Mouse (Mus musculus) cerebellum, postnatal 25 days (tissue): ENCODE results near the gene C77080.

Experiments used
- DNase-seq, 2 experiments: peaks; one replicate each; pipeline ENCODE4 v3.0.0; 2021; ENCODE audit warnings: mixed read lengths in 2 of 2

C77080 gene

DNA sequence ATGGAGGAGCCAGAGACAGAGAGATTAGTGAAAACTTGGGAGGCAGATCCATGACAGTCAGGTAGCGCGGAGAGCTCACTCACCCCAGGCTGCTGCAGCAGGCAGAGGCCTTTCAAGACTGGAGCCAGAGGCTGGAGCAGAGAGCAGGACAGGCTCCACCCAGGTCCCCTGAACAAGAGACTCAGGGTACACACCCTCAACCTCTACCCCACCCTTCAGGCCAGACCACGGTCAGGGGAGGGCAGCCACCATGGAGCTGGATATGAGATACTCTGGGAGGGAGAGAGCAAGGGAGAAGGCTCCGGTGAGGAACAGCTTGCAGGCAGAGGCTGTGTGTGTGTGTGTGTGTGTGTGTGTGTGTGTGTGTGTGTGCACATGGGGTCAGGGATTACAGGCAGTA is 5.0 kb upstream of the C77080 start:
- no peak for DNase-seq

DNA sequence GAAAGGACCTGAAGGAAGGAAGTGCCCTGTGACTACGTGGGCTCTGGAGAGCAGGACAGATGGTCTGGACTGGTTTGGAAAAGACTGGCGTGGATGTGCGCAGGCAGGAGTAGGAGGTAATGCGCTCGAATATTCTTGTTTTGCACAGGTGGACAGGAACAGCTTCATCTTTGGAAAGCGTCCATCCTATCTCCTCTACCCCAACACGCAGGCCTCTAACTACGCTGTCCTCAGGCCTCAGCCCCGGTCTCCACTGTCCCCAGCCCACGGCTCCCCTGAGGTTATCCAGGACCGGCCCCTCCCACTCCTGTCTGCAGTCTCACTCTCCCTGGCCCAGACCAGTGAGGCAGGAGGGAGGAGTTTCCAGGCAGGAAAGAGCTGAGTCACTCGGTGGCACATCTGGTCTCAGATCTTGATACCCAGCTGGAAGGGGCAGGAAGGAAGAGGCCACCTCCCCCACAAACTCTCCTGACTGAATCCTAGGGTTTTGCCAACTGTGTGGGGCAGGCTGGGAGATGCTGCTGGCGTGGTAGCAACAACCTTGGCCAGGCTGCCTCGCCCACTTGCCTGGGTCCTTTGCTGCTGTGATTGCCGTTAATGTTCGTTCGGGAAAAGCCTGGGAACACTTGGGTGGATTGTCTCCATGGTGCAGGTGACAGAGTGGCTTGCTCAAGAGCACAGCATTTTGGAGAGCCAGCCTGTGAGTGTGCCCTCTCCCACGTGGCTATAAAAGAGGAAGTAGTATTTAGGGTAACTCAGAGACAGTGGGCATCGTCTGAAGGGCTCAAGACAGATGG is 2.2 kb upstream of the C77080 start:
- DNase-seq, result peak; percentile 67 to 76

DNA sequence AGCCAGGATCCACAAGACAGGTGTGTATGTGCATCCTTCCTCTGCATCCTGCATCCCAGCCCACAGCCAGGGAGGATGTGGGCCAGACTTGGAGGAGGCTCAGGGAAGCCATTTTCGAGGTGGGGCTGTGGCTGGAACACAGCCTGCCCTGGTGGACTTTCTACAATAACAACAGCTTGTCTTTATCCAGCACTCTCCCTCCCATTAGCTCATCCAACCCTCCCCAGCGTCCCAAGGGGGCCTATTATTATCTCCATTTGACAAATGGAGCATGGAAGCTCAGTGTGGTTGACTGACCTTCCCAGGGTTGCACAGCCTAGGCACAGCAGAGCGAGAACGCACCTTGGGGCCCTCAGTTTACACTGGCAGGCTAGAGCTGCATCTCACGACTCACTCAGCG is 526 bp downstream of the C77080 start:
- DNase-seq, result no peak

DNA sequence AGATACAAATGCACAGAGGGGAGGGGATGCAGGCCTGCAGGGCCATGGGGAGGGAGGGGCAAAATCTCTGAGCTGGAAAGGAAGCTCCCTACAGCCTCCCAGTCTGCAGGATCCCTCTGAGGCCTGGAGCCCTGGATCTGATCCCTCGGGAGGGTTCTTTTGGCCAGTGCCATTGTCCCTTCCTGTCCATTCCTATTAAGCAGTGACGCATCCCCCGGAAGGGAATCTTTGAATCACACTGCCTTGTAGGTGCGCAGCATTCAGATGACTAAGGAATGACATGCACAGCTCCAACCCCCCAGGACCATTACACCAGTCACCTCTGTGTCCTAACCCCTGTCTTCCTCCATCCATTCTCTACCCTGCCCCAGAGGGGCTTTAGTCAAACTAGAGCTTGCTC is 2.1 kb downstream of the C77080 start:
- DNase-seq, result no peak

DNA sequence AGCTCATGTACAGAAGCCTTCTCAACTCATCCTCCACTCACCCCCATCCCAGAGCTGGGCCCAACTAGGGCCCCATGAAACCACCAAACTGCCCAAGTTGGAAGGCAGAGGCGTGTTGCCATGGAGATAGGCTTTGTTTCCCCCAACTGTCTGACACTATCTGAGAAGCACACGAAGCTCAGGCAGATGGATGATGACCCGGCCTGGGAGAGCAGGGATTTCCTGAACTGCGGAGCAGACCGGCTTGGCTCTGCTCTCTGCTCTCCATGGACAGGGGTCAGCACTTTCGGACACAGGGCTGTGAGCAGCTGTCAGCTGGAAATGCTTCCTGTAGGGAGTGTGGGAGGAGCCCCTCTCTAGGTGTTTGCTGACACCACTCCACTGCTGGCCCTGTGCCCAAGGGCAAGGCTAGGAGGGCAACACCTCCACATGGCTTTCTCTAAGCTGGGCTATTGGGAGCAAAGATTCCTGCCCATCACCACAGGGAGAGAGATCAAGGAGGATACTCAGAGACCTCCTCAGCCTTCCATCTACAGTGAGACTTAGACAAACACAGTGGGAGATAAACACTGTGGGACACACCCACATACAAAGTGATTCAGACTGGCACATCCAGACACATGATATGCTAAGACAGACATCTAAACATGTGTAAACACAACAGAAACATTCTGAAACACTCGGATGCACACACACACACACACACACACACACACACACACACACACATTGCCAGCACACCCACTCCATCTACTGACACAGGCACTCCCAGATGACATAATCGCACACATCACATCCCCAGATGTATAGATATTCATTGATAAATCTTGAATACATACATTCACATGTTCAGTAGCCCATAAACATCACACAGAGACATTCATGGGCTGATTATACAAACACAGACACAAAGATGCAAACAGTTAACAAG is 4.5 kb downstream of the C77080 start:
- no peak for DNase-seq

DNA sequence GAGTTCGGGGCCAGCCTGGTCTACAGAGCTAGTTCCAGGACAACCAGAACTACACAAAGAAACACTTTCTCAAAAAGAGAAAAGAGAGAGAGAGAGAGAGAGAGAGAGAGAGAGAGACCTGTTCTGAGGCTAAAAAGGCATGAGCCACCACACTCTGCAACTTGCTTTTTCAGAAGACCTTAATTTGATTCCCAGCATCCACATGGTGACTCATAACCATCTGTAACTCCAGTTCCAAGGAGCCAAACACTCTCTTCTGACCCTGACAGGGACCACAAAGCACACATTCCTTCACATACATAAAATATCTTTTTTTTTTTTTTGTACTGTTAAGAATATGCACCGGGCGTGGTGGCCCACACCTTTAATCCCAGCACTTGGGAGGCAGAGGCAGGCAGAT is 6.6 kb downstream of the C77080 start:
- no peak for DNase-seq

DNA sequence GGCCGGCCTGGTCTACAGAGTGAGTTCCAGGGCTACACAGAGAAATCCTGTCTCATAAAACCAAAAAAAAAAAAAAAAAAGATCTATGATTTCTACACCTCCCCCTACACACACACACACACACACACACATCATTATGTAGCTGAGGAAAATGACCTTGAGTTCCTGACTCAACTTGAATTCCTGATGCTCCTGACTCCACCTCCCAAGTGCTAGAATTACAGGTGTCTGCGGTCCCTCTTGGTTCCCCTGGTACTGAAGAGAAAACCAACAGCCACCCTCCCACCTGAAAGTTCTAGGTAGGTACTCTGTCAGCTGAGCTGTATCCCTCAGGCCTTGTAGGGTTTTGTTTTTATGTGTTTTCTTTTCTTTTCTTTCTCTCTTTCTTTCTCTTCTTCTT is 8.7 kb downstream of the C77080 start:
- DNase-seq, result no peak

DNA sequence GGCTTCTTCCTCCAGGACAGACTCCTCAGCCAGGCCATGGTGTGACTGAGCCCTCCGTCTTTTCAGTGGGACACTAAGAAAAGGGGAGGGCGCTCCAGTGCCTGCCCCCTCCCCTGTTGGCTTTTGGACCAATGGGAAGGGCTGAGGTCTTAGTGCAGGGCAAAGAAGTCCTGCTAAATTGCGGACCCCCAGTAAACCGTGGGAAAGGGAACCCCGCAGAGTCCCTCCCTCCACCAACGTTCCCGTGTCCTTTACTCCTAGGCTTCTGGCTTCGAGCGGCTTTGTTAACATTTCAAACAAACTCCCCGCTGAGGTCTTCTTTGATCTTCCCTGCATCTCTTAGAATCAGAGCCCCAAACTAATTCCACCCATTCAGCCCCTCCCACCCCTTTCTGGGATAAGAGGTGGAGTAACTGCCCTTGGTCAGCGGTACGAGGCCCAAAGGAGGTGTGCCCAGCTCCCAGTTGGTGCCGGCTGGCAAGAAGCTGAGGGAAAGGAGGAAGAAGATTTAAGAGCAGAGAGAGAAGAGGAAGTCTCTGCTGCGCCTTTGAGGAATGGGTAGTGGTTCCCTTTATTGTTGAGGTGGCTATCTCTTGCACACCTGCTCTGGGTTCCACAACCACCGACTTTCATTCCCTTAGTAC is 9.6 kb downstream of the C77080 start:
- DNase-seq, result no peak

DNA sequence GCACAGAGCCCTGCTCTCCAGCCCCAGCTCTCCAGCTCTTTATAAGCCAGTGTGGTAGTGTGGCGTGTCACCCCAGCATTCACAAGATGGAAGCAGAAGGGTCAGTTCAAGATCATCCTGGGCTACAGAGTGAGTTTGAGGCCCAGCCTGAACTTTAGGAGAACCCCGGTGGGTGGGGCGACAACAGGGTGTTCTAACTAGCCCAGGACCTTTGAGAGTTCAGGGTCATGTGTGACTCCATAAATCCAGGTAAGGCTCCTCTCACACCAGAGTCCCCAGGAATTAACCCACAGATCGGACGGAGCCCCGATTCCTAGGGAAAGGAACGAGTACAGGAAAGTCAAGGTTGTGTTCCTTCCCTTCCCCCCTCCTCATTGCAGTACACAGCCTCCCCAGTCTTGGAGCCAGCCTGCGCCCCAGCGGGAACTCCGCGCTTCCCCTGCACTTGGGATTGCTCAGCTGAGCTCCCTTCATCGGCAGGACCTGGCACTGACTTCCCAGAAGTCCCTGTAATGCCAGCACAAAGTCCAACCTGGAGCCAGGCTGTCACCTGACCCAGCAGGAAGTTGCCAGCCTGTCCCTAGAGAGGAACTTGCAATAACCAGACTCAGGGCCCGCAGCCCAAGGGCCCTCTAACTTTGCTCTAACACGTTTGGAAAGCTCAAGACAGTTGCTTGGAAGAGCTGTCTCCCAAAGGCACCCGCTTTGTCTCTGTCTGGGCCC is 10.3 kb downstream of the C77080 start:
- DNase-seq, result peak; percentile 67 to 76

DNA sequence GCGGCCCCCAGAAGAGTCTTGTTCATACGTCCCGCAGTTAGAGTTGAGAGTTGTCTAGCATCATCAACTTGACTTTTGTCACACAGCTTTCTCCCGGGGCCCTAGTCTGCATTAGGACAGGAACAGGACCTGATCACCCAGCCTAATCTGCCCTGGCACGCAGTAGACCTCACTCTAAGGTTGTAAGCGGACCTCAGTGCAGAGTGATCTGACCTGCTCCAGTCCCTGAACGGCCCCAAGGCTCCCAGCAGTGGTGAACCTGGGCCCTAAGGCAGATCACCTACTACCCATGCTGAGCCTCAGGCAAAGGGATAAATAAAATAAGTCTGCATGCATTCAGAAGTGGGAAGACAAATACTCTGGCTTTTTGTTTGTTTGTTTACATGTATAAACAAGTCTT is 11.9 kb downstream of the C77080 start:
- DNase-seq, result no peak

DNA sequence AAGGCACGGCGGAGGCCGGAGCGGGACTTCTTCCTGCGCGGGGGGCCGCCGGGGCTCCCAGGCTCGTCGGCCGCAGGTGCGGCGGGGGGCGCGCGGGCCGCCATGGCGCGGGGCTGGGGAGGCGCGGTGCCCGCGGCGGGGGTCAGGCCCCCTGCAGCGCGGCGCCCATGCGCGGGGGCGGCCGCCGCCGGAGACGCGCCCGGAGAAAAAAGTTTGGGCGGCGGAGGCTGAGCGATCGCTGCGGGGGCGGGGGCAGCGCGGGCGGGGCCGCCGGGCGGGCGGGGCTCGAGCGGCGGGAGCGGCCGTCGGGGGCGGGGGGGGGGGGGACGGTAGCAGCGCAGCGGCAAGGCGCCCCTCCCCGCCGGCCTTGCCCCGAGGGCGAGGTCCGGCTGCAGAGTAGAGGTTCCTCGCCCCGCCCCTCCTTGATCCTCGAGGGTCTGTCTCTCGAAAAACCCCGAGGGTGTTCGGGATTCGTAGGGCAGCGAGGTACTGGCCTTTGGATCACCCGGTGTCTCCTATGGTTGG is 12.9 kb downstream of the C77080 start:
- DNase-seq, result no peak

DNA sequence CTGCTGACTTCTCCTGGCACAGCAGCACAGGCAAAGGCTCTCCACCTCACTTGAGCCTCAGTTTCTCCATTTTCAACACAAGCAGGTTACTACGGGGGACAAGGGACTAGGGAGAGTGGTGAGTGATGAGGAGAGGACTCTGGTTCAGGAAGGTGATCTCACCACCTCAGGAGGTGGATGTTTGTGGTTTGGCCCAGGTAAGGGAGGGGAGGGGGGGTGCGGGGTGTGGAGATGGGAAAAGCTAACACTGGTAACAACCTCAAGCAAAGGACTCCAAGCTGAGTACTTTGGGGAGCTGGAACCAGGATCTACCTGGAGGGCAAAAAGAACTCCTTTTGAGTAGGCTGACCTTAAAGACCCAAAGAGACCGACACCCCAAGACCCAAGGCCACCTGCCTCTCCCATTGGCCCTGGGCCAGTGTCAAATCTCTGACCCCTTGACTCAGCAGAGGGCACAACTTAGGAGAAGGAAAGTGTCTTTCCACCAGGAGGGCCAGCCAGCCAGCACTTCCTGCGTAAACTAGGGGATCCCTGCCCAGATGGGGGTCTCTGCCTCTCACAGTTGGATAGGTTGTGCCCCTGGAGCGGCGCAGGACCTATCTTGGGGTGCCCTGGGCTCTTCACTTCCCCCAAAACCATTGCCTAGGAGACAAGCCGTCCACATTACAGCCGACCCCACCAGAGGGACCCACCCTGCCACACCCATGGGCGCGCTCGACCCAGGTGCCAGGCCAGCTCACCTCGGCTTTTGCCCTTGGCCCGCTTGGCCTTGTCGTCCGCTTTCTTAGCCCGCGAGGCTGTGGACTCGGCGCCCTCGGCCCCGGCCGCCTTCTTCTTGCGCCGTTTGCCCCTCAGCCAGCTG is 13.6 kb downstream of the C77080 start:
- DNase-seq, result peak in 1 of 2 experiments; percentile 43

DNA sequence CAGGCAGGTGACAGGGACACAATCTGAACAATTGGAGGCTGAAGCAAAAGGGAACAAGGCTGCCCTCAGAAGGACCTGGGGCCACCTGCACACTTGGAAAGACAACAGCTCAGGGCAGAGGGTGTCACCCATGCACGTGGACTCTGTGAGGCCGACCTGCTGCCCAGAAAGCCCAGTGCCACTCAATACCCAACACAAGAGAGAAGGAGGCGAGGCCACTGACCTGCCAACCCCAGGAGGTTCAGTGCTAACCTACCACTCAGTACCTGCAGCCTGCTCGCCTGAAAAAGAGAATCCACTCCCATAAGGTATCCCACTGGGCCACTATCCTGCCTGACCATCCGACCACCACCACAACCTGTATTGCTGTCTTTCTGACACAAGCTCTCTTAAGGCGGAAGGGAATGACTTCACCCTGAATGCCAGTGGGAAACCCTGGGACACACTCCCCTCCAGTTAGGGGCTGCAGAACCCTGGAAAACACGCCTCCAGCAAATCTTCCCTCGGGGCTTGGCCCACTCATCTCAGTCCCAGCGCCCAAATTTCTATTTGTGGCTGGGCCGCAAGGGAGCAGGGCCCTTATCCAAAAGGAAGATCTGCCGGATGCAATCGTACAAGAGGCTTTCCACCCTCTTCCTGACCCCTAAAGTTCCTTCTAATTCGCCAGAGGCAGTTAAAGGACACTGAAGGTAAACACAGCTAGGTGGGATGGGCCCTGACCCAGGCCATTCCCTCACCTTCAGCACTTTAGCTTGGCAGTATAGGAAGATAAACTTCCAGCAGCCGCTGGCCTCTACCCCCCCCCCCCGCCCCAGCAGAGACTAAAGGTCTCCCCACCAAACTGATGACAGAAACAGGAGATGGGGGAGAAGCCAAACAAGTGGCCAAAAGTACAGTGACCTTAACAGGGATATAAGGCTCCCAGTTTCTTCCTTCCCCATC is 14.6 kb downstream of the C77080 start:
- DNase-seq, result no peak

DNA sequence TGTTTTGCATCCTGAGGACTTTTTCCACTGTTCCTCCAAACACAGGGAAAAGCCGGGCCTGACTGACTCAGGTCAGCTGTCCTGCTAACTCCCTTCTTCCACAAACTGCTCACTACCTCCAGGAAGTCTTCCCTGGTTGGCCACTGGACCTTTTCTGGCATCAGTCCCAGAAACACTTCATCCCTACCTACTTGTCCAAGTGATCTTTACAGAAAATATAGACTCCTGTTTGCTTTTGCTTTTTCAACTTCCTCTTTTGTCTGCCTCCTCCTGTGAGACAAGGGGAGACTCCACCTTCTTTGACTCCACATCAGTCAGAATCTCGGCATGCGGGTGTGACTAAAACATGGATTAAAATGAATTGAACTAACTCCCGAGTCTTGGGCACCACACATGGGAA is 16.4 kb downstream of the C77080 start:
- DNase-seq, result no peak

DNA sequence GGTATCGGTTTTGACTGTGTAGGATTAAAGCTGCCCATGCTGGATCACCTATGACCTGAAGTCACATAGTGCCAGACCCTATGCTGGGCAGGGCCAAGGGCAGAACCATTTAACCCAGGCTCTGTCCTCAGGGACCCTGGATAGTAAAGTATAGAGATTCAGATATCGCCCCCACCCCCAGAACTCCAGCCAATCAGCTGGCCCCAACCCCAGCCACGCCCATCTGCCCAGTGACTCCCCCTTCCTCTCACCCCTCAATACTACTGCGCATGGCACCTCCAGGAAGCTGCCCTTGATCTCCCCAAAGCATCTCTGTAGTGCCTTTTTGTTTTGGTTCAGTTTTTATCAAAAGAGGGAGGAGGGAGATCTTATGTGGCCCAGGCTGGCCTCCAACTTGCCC is 18.4 kb downstream of the C77080 start:
- no peak for DNase-seq

DNA sequence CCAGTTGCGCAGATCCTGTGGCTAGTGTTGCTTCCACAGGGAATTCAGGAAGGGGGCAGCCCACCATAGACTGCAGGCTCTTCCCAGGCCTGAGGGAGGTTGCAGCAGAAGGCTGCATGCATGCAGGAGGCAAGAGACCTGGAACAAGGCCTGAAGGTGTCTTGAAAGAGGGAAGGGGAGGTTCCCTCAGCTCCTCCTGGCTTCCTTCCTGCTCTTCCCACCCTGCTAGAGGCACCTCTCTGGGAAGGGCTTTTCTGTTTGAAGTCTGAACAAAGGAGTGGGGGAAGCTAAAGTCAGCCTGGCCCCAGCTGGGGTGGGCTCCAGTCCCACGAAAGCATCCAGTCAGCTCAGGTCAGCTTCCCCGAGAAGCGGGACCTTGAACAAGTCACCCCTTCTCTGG is 18.9 kb downstream of the C77080 start:
- DNase-seq, result no peak

DNA sequence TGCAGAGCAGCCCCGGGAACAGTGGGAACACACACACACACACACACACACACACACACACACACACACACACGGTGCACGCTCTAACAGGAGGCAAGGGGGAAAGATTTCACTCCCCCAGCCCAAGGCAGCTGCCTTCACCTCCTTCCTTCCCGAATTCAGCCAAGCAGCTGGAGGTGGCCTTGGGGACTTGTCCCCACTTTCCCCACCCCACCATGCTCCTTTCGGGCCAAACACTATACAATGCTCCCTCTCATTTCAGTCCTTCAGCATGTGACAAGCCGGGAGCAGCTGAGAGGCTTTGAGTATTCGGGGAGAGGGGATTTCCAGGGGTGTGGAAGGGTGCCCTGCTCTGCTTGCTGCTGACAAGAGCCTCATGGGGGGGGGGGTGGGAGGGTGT is 19.3 kb downstream of the C77080 start:
- no peak for DNase-seq

DNA sequence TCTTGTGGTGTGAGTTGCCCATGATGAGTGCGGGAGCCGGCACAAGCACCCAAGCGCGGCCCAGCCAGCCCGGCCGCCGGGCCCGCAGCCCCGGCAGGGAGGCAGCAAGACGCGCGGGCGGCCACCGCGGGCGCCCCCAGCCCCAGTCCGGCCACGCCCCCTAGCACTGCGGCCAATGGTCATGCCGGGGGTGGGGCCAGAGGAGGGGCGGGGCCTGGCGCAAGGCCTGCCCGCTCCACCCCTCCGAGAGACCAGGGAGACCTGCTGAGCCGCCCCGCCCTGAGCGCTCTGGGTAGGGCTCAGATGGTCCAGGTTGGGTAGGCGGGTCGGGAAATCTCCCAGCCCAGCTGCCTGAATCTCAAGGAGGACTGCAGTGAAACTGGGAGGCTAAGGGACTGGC is 22.1 kb downstream of the C77080 start:
- peak; percentile 85 to 91 for DNase-seq

DNA sequence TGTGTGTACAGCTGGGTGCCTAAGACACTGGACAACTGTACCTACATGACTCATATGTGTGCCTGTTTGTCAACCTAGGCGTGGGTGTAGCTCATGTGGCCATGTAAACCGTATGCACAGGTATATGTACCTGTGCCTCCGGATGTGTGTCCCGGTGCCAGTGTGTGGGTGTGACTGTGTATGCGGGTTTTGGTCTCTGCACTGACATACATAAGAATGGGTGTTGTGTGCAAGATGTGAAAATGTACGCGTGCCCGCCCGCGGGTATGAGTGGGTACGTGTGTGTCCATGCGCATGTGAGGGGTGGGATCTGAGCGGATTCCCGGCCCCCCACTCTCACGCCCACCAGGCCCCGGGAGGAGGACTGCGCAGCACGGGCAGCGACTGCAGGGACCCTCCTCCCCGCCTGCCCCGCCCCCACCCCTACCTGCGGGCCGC is 22.6 kb downstream of the C77080 start:
- peak in 1 of 2 experiments; percentile 53 for DNase-seq

DNA sequence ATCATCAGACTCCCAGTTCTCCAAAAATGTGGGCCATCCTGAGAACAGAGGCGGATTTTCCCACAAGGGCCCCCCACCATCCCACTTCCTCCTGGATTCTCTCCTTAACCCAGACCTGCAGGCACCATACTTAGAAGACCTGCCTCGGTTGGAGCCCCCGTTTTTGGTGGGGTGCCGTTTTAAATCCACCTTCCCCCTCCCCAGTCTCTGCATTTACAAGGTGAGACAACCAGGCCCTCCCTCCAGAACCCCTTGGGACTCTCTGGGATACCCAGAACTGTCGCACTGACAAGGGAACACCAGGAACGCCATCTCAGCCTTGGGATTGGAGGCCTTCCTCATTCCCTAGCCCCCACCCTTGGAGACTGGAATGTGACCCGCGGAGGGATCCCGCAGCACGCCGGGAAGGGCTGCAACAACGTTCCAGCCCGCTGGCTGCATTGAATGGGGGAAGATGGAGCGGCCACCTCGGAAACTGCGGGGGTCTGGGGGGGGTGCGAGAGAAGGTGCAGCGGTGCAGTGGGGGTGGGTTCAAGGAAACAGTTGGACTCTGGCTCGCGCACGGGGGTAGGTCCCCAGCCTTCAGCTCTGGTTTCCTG is 23.3 kb downstream of the C77080 start:
- peak in 1 of 2 experiments; percentile 61 for DNase-seq
